Mouse (Mus musculus) hindbrain, postnatal 0 days (tissue): ENCODE data around the gene Gabrg3. TPM values are rescaled to one million over a fixed set of nuclear protein-coding genes. Genes with fewer than 3 reads are reported as not detected.

ENCODE experiments used
- ATAC-seq: fragments of 200-750 bp; cut with Nextera tagmentation; 2 replicates; pipeline ENCODE4 v1.8.0; 2017; ENCODE audit warnings: mild to moderate bottlenecking, moderate TSS enrichment, moderate library complexity
- DNase-seq: peaks from one replicate; pipeline ENCODE4 v3.0.0-alpha.2; 2015; ENCODE audit warnings: low spot score
- H3K27ac ChIP-seq: fragments of 300-500 bp; sonication (generic); 2 replicates; pipeline ENCODE4 v1.5.1; 2014; ENCODE audit warnings: mild to moderate bottlenecking
- H3K27me3 ChIP-seq: fragments of 300-500 bp; sonication (generic); 2 replicates; pipeline ENCODE4 v1.6.1; 2014; ENCODE audit warnings: low read length, mixed read lengths; ENCODE audit not compliant: insufficient read depth
- H3K36me3 ChIP-seq: fragments of 300-500 bp; sonication (generic); 2 replicates; pipeline ENCODE4 v1.6.1; 2014; ENCODE audit warnings: low read length, mixed read lengths; ENCODE audit not compliant: insufficient read depth
- H3K4me1 ChIP-seq: fragments of 300-500 bp; sonication (generic); 2 replicates; pipeline ENCODE4 v1.6.1; 2014; ENCODE audit warnings: antibody characterized with exemption, low read length, mixed read lengths; ENCODE audit not compliant: insufficient read depth
- H3K4me2 ChIP-seq: fragments of 300-500 bp; sonication (generic); 2 replicates; pipeline ENCODE4 v1.6.1; 2014; ENCODE audit warnings: low read depth, mild to moderate bottlenecking, low read length, moderate library complexity, mixed read lengths
- H3K4me3 ChIP-seq: fragments of 300-500 bp; sonication (generic); 2 replicates; pipeline ENCODE4 v1.5.1; 2014; ENCODE audit warnings: low read length
- H3K9ac ChIP-seq: fragments of 300-500 bp; sonication (generic); replicated peaks from 2 replicates; pipeline ENCODE4 v1.6.1; 2014; ENCODE audit warnings: mild to moderate bottlenecking, low read length, moderate library complexity, mixed read lengths
- H3K9me3 ChIP-seq: fragments of 300-500 bp; sonication (generic); 2 replicates; pipeline ENCODE4 v1.6.1; 2016; ENCODE audit warnings: low read length, mixed read lengths
- CTCF ChIP-seq: IDR thresholded peaks from 2 replicates; pipeline ENCODE4 v1.5.1; 2016; ENCODE audit warnings: antibody characterized with exemption, control low read depth, low read depth
- WGBS: fragments of 180-500 bp; shearing (Covaris S2); extraction: QIAGEN DNeasy Blood & Tissue Kit; methylation state at CpG from one replicate; pipeline ENCODE4 v1.1.7; 2014; 5-methylcytosine and 5-hydroxymethylcytosine counted together
- polyA plus RNA-seq: library from polyadenylated mRNA; unstranded; fragments of >200 nt; fragmentation: Nextera tagmentation; extraction: Ambion mirVana; gene quantifications from 2 replicates; pipeline ENCODE4 v1.2.1, GENCODE M21; 2015
- total RNA-seq: library from RNA; depleted of rRNA; stranded (reverse); fragments of >200 nt; gene quantifications from 2 replicates; pipeline ENCODE4 v1.2.3, GENCODE M21; 2014; rRNA removed

The Gabrg3 gene
- total and polyA plus RNA-seq, 2 experiments from 2014 or later = 8.4 to 13.0 TPM

- Histone ChIP-seq H3K4me3 (no peak overlapping the region), H3K9me3 (no peaks in the 10 kb centered on the region), H3K27ac (no peak overlapping the region), H3K36me3 (no peaks in the 10 kb centered on the region), H3K27me3 (no peaks in the 10 kb centered on the region), H3K4me1 (no peaks in the 10 kb centered on the region), H3K9ac (no peak overlapping the region), H3K4me2 (no peak overlapping the region)
- DNase-seq (no peak), ATAC-seq (no peak)
- WGBS = 67% methylated on average over 4 of the region's 4 CpGs
- no peak for TF ChIP-seq CTCF
These were observed 618.8 kb downstream of the Gabrg3 start for GRCm38 (mm10) chr7:56768216-56768615.

GRCm38 (mm10) chr7:56767796-56768195 lies 619.2 kb downstream of the Gabrg3 start:
- 79% methylated on average over 1 of the region's 1 CpGs for WGBS
- no peak for TF ChIP-seq CTCF
- no peak overlapping the region for H3K27ac ChIP-seq
- H3K4me2 ChIP-seq = no peak overlapping the region
- no peak for DNase-seq
- H3K36me3 ChIP-seq = no peaks in the 10 kb centered on the region
- H3K27me3 ChIP-seq = no peaks in the 10 kb centered on the region
- no peaks in the 10 kb centered on the region for H3K9me3 ChIP-seq
- no peak overlapping the region for H3K4me3 ChIP-seq
- ATAC-seq = no peak
- H3K9ac ChIP-seq = no peak overlapping the region
- H3K4me1 ChIP-seq = no peaks in the 10 kb centered on the region

- H3K27ac ChIP-seq = no peak overlapping the region
- H3K4me1 ChIP-seq = no peaks in the 10 kb centered on the region
- no peak overlapping the region for H3K4me3 ChIP-seq
- WGBS = 50% methylated on average over 10 of the region's 10 CpGs
- H3K36me3 ChIP-seq = no peaks in the 10 kb centered on the region
- no peaks in the 10 kb centered on the region for H3K27me3 ChIP-seq
- no peak overlapping the region for H3K4me2 ChIP-seq
- DNase-seq (no peak), ATAC-seq (no peak)
- H3K9ac ChIP-seq = no peak overlapping the region
- TF ChIP-seq CTCF = no peak
- H3K9me3 ChIP-seq = no peaks in the 10 kb centered on the region
These were observed 621.2 kb downstream of the Gabrg3 start for GRCm38 (mm10) chr7:56765612-56766445.

GRCm38 (mm10) chr7:56729225-56729624 lies 657.8 kb downstream of the Gabrg3 start:
- H3K27ac ChIP-seq = no peak overlapping the region
- no peaks in the 10 kb centered on the region for H3K4me1 ChIP-seq
- no peaks in the 10 kb centered on the region for H3K36me3 ChIP-seq
- no peak overlapping the region for H3K4me2 ChIP-seq
- H3K9me3 ChIP-seq = no peaks in the 10 kb centered on the region
- H3K9ac ChIP-seq = no peak overlapping the region
- 87% methylated on average over 6 of the region's 6 CpGs for WGBS
- ATAC-seq (no peak), DNase-seq (no peak)
- no peak overlapping the region for H3K4me3 ChIP-seq
- no peak for TF ChIP-seq CTCF
- H3K27me3 ChIP-seq = no peaks in the 10 kb centered on the region

Other genes starting within 250 kb of the Gabrg3 start
- 125 and 134 TPM in 2 replicates for gene Gabrb3, start 32.5 kb upstream of the Gabrg3 start, total RNA-seq
- gene Gabrb3, start 32.5 kb upstream of the Gabrg3 start, polyA plus RNA-seq = 34.0 and 39.3 TPM in 2 replicates
- 81.0 and 83.5 TPM in 2 replicates for gene Gabra5, start 122.9 kb upstream of the Gabrg3 start, total RNA-seq
- 83.0 and 86.7 TPM in 2 replicates for gene Gabra5, start 122.9 kb upstream of the Gabrg3 start, polyA plus RNA-seq